Mouse (Mus musculus) neural tube, embryonic 15.5 days (tissue): Measurements from ENCODE around the gene Shroom3. TPM values are rescaled to one million over a fixed set of nuclear protein-coding genes. Genes with fewer than 3 reads are reported as not detected.
A peak's percentile ranks its signal among the peaks of the same experiment; 100 is the strongest.

Experiments
- ATAC-seq: fragments of 200-750 bp; cut with Nextera tagmentation; 2 replicates; pipeline ENCODE4 v1.8.0; 2017; ENCODE audit warnings: mild to moderate bottlenecking, moderate TSS enrichment, moderate library complexity; ENCODE audit not compliant: low FRiP score
- H3K27ac ChIP-seq: fragments of 300-500 bp; sonication (generic); replicated peaks from 2 replicates; pipeline ENCODE4 v1.5.1; 2015; ENCODE audit warnings: mild to moderate bottlenecking, inconsistent platforms
- H3K27me3 ChIP-seq: fragments of 300-500 bp; sonication (generic); replicated peaks from 2 replicates; pipeline ENCODE4 v1.6.1; 2015; ENCODE audit warnings: inconsistent platforms
- H3K36me3 ChIP-seq: fragments of 300-500 bp; sonication (generic); 2 replicates; pipeline ENCODE4 v1.6.1; 2015; ENCODE audit warnings: inconsistent platforms
- H3K4me1 ChIP-seq: fragments of 300-500 bp; sonication (generic); 2 replicates; pipeline ENCODE4 v1.6.1; 2015; ENCODE audit warnings: inconsistent platforms
- H3K4me2 ChIP-seq: fragments of 300-500 bp; sonication (generic); 2 replicates; pipeline ENCODE4 v1.6.1; 2015; ENCODE audit warnings: inconsistent platforms, mild to moderate bottlenecking, moderate library complexity
- H3K4me3 ChIP-seq: fragments of 300-500 bp; sonication (generic); replicated peaks from 2 replicates; pipeline ENCODE4 v1.5.1; 2015; ENCODE audit warnings: mild to moderate bottlenecking, inconsistent platforms
- H3K9ac ChIP-seq: fragments of 300-500 bp; sonication (generic); replicated peaks from 2 replicates; pipeline ENCODE4 v1.6.1; 2015; ENCODE audit warnings: mild to moderate bottlenecking, inconsistent platforms
- H3K9me3 ChIP-seq: fragments of 300-500 bp; sonication (generic); replicated peaks from 2 replicates; pipeline ENCODE4 v1.6.1; 2016; ENCODE audit warnings: inconsistent platforms
- WGBS: fragments of 180-500 bp; shearing (Covaris S2); methylation state at CpG from one replicate; pipeline ENCODE4 v1.1.7; 2015; ENCODE audit warnings: mixed read lengths; 5-methylcytosine and 5-hydroxymethylcytosine counted together
- microRNA counts: library from miRNA; unstranded; fragments of <30 nt; microRNA quantifications from one replicate; lab custom pipeline; 2016
- microRNA-seq: library from miRNA; unstranded; fragments of <30 nt; microRNA quantifications from one replicate; pipeline ENCODE4, GENCODE M21; 2017
- polyA plus RNA-seq: library from polyadenylated mRNA; unstranded; fragments of >200 nt; fragmentation: Nextera tagmentation; extraction: Ambion mirVana; gene quantifications from 2 replicates; pipeline ENCODE4 v1.2.1, GENCODE M21; 2015

Shroom3 gene
- polyA plus RNA-seq, 1 experiment from 2014 or later, result 1.8 TPM

DNA sequence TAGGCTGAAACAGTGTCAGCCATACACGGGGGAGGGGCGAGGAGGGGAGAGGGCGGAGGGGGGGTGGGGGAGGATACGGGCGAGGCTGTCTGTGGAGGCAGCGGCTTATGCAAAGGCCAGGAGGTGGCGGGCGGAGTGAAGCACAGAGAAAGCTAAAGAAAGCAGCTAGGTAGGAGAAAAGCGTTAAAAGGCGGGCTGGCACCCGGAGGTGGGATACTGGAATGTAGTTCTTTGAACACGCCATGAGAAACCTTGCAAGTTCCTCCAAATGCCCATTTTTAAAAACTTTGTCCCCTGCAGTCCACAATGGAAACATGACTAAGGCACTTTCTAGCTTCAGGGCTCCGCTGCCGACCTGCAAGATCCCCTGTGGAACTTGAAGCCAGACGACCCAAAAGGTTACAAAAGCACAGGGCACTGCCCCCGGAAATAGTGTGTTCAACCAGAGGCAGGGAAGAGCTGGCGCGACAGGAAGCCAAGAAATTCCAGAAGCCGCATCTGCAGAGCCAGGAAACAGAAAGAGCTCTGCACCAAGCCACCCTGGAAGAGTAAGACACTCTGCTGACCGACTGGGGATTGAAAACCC is 322.1 kb downstream of the Shroom3 start:
- 14% methylated on average over 20 of the region's 20 CpGs for WGBS
- no peaks in the 10 kb centered on the region for H3K9me3 ChIP-seq
- H3K4me2 ChIP-seq, result peak overlapping the region; percentile 51
- peak overlapping the region; percentile 15; the same call in 1 of the 2 replicates for H3K4me3 ChIP-seq
- peak overlapping the region; percentile 48; the same call in 1 of the 2 replicates for H3K27ac ChIP-seq
- H3K4me1 ChIP-seq, result peaks cover 16% of the 10 kb centered on the region
- ATAC-seq, result peak; percentile 55
- H3K27me3 ChIP-seq, result no peaks in the 10 kb centered on the region; the same call in 1 of the 2 replicates
- no peak overlapping the region for H3K9ac ChIP-seq
- no peaks in the 10 kb centered on the region for H3K36me3 ChIP-seq

DNA sequence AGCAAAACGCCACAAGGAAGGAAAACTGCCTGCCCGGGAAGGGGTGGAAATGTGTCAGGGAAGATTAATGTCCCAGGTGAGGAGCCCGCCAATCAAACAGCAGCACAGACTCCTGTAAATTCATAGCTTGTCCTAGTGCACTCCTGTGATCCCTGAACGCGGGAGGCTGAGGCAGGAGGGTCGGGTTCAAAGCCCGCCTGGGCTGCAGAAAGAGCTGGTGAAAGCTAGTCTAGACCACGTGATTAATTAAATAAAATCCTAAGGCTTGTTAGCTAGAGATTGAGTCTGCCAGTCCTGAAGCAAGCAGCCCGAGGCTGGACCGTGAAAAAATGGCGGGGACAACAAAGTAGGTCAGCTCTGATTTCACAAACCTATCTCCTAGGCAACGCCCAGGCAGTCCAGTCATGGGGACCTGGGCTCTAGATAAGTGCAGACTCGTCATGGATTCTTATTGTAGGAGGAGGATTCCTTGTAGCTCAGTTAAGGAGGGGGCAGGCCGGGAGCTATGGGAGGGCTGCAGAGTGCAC is 322.6 kb downstream of the Shroom3 start:
- no peaks in the 10 kb centered on the region for H3K36me3 ChIP-seq
- no peak overlapping the region for H3K9ac ChIP-seq
- H3K4me1 ChIP-seq, result peaks cover 16% of the 10 kb centered on the region
- ATAC-seq, result peak; percentile 43; the same call in 1 of the 2 replicates
- peak overlapping the region; percentile 51 for H3K4me2 ChIP-seq
- no peaks in the 10 kb centered on the region; the same call in 1 of the 2 replicates for H3K27me3 ChIP-seq
- peak overlapping the region; percentile 48; the same call in 1 of the 2 replicates for H3K27ac ChIP-seq
- no peaks in the 10 kb centered on the region for H3K9me3 ChIP-seq
- peak overlapping the region; percentile 15; the same call in 1 of the 2 replicates for H3K4me3 ChIP-seq
- 36% methylated on average over 14 of the region's 14 CpGs for WGBS

DNA sequence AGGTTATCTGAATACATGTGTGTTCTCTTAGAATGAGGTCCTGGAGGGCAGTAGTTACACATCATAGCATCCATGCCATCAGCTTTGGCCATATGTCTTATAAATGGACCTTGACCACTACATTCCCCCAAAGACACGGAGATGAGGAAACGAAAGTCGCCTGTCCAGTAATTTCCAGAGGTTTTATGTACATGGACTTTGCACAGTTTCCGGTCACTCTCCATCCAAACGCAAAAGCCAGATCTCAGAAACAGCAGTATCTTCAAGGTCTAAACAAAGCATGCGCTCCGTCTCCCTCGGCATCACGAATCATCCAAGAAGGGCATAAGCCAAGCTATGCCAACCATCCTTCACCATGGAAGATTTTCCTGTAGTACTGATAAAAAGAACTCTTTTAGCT is 325.0 kb downstream of the Shroom3 start:
- no peak overlapping the region for H3K4me3 ChIP-seq
- H3K9ac ChIP-seq, result no peak overlapping the region
- no peaks in the 10 kb centered on the region; the same call in 1 of the 2 replicates for H3K27me3 ChIP-seq
- no peaks in the 10 kb centered on the region for H3K36me3 ChIP-seq
- WGBS, result 93% methylated on average over 9 of the region's 9 CpGs
- H3K4me1 ChIP-seq, result peaks cover 11% of the 10 kb centered on the region
- no peak for ATAC-seq
- H3K27ac ChIP-seq, result no peak overlapping the region
- H3K9me3 ChIP-seq, result no peaks in the 10 kb centered on the region
- H3K4me2 ChIP-seq, result no peak overlapping the region

MicroRNAs within 50 kb of the gene (microRNA counts, 519-probe panel; counts per million panel counts)
- 2,013 counts per million, percentile 43 among the panel's probes with 10 or more counts for microRNA mmu-miR-1961 (lab: Ali Mortazavi, UCI)

Small RNAs within 50 kb of the gene (microRNA-seq; reads per million reads assigned to microRNA genes)
- gene Mir1961, result not detected

Other genes starting within 250 kb of the Shroom3 start
- gene Nup54, start 248.2 kb upstream of the Shroom3 start, polyA plus RNA-seq, result 49.2 and 50.6 TPM in 2 replicates
- 21.2 and 21.3 TPM in 2 replicates for gene Scarb2, start 176.6 kb upstream of the Shroom3 start, polyA plus RNA-seq
- 1.2 and 1.8 TPM in 2 replicates for gene Fam47e, start 128.4 kb upstream of the Shroom3 start, polyA plus RNA-seq
- 17.0 and 18.3 TPM in 2 replicates for gene Stbd1, start 80.4 kb upstream of the Shroom3 start, polyA plus RNA-seq
- gene Ccdc158, start 8.2 kb upstream of the Shroom3 start, polyA plus RNA-seq, result 0.31 and 0.54 TPM in 2 replicates